Mouse (Mus musculus) thymus, postnatal 25 days (tissue): ENCODE data around the gene Allc.

ENCODE experiments used
- DNase-seq: peaks from one replicate; pipeline ENCODE4 v3.0.0; 2022

Gene Allc

DNA sequence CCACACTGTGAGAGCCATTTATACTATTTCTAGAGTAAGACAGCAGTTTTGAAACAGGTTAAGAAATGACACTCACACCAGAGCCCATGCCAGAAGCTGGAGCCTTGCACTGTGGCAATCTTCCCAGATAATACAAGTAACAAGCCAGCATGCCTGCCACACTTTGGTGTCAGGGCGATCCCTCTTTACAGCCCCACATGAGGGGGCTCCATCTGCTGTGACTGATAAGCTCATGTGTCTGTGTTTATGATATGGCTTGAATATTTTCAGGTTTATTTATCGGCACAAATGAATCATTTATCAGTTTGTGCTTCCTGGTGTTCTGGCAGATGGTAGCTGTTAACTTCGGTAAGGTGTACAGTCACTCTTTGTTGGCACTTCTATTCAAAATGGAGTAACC is 4.2 kb downstream of the Allc start:
- DNase-seq: no peak

DNA sequence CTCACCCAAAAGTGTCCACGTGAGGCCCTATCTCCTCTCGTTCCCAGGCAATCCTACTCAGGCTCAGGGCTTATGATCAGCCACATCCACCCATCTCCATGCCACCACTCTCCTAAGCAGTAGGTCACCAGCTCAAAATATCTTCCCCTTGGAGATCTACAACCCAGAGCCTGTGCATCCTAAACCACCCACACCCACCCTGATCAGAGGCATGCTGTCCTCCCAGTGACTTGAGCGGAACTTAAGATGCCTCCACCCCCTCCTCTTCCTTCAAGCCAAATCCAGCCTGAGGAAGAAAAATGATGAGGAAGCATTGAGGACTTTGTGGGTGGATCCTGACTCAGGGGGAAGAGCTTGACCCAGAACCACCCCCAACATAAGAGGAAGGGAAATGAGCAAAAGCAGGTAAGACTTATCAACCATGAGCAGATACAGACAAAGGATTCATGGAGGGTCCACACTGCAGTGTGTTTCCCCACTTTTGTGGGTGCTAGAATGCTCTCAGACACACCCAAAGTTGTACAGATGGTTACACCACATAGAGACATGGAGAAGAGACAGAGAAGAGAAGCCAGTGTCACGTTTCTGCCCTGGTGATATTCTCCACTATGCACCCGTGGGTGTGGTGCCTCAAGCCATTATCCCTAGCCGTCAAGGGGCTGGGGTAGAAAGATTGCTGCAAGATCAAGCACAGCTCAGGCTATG is 6.8 kb downstream of the Allc start:
- no peak for DNase-seq

- no peak for DNase-seq
These were observed 10.1 kb downstream of the Allc start for GRCm38 (mm10) chr12:28572241-28572640.

DNA sequence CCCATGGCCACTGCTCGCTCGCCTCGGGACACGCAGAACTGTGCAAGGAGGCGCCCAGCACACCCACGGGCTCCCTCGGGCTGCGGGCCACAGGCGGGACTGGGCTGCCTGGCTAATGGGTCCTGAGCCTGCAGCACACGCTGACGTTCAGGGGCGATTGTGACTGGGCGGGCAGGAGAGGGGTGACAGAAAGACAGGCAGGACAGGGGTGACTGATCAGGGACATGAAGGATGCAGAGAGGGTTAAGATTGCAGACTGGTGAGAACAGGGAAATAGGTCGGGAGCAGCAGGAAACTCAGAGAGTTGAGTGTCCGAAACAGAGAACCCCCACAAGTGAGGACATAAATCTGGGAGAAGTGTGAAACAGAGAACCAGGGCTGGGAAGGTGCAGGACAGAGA is 30.0 kb downstream of the Allc start, which contains the start of gene Dcdc2c:
Gene Dcdc2c (minus strand): TSS at position 101 of the 400 bp plus-strand sequence.
- DNase-seq: no peak

DNA sequence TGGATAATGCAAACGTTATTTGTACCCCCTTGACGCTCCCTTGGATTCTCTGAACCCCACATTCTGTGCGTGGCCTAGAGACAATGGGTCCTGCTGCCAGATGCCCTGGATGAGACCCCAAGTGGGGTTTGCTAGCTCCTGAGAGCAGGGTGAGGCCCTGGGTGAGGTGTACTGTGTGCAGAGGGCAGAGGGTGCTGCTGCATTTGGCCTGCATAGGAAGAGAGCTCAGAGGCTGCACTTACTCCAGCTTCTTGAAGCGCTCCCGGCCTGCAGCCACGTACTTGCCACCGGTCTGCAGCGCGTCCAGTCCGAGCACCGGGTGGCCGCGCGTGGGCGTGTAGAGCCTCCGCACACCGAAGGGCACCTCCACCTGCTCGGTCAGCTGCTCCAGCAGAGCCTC is 30.5 kb downstream of the Allc start:
- no peak for DNase-seq

GRCm38 (mm10) chr12:28548887-28549286 is 33.4 kb downstream of the Allc start:
- DNase-seq: no peak

DNA sequence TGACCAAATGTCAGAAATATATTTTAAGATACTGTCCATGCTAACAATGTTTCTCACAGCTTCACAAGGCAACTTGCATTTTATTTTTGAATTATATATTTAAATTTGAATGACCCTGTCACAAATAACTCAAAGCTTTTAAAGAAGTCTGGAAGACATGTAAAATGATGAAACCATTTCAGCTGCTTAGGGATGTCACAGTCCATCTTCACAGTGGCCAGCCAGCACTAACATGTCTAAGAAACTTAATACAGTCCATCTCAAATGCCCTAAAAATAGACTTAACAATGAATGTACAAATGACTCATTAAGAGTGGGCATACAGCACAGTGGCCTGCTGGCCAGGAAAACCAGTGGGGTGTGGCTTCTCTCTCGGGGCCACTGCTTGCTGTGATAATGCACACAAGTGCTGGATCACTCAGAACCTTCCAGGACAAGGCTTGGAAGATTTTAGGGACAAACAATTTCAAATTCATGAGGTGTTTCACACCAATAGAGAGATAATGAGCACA is 68.0 kb downstream of the Allc start:
- DNase-seq: no peak

GRCm38 (mm10) chr12:28509699-28510280 is 72.5 kb downstream of the Allc start:
- no peak for DNase-seq
